Mouse (Mus musculus) heart, embryonic 13.5 days (tissue): ENCODE measurements around the gene Itsn2. TPM values are rescaled to one million over a fixed set of nuclear protein-coding genes. Genes with fewer than 3 reads are reported as not detected.
A peak's percentile ranks its signal among the peaks of the same experiment; 100 is the strongest.

ENCODE experiments used
- ATAC-seq: fragments of 200-750 bp; cut with Nextera tagmentation; 2 replicates; pipeline ENCODE4 v1.8.0; 2017; ENCODE audit warnings: moderate TSS enrichment; ENCODE audit not compliant: insufficient number of reproducible peaks, low FRiP score, low TSS enrichment; ENCODE audit errors: extremely low read depth
- H3K27ac ChIP-seq: fragments of 300-500 bp; sonication (generic); replicated peaks from 2 replicates; pipeline ENCODE4 v1.5.1; 2015; ENCODE audit warnings: moderate library complexity, mild to moderate bottlenecking, inconsistent platforms
- H3K27me3 ChIP-seq: fragments of 300-500 bp; sonication (generic); replicated peaks from 2 replicates; pipeline ENCODE4 v1.6.1; 2015; ENCODE audit warnings: mild to moderate bottlenecking, inconsistent platforms
- H3K36me3 ChIP-seq: fragments of 300-500 bp; sonication (generic); 2 replicates; pipeline ENCODE4 v1.6.1; 2015; ENCODE audit warnings: mild to moderate bottlenecking, inconsistent platforms
- H3K4me1 ChIP-seq: fragments of 300-500 bp; sonication (generic); 2 replicates; pipeline ENCODE4 v1.6.1; 2015; ENCODE audit warnings: inconsistent platforms
- H3K4me2 ChIP-seq: fragments of 300-500 bp; sonication (generic); 2 replicates; pipeline ENCODE4 v1.6.1; 2015; ENCODE audit warnings: inconsistent platforms, mild to moderate bottlenecking, moderate library complexity
- H3K4me3 ChIP-seq: fragments of 300-500 bp; sonication (generic); 2 replicates; pipeline ENCODE4 v1.5.1; 2015; ENCODE audit warnings: moderate library complexity, mild to moderate bottlenecking, inconsistent platforms
- H3K9ac ChIP-seq: fragments of 300-500 bp; sonication (generic); 2 replicates; pipeline ENCODE4 v1.6.1; 2015; ENCODE audit warnings: inconsistent platforms, mild to moderate bottlenecking, moderate library complexity
- H3K9me3 ChIP-seq: fragments of 300-500 bp; sonication (generic); 2 replicates; pipeline ENCODE4 v1.6.1; 2016; ENCODE audit warnings: inconsistent platforms
- WGBS: fragments of 180-500 bp; shearing (Covaris S2); methylation state at CpG from one replicate; pipeline ENCODE4 v1.1.7; 2015; ENCODE audit warnings: mixed read lengths; 5-methylcytosine and 5-hydroxymethylcytosine counted together
- polyA plus RNA-seq: library from polyadenylated mRNA; unstranded; fragments of >200 nt; fragmentation: Nextera tagmentation; extraction: Ambion mirVana; gene quantifications from 2 replicates; pipeline ENCODE4 v1.2.1, GENCODE M21; 2015

Itsn2 gene
- polyA plus RNA-seq, 1 experiment from 2014 or later, result 27.9 TPM

- Histone ChIP-seq H3K4me1 (peaks cover 26% of the 10 kb centered on the region), H3K27me3 (no peaks in the 10 kb centered on the region), H3K4me3 (no peak overlapping the region), H3K27ac (no peak overlapping the region), H3K9ac (no peak overlapping the region), H3K4me2 (no peak overlapping the region), H3K36me3 (no peaks in the 10 kb centered on the region), H3K9me3 (no peaks in the 10 kb centered on the region)
- no peak for ATAC-seq
- 77% methylated on average over 4 of the region's 4 CpGs for WGBS
Observed at GRCm38 (mm10) chr12:4599713-4600112, 7.3 kb downstream of the Itsn2 start.

GRCm38 (mm10) chr12:4606625-4607024 lies 14.2 kb downstream of the Itsn2 start:
- H3K4me1 ChIP-seq, result peaks cover 25% of the 10 kb centered on the region
- no peak overlapping the region for H3K4me2 ChIP-seq
- ATAC-seq, result no peak
- no peak overlapping the region for H3K4me3 ChIP-seq
- WGBS, result 25% methylated on average over 3 of the region's 3 CpGs
- no peaks in the 10 kb centered on the region for H3K27me3 ChIP-seq
- no peaks in the 10 kb centered on the region for H3K36me3 ChIP-seq
- H3K9me3 ChIP-seq, result no peaks in the 10 kb centered on the region
- H3K27ac ChIP-seq, result peak overlapping the region; percentile 56
- H3K9ac ChIP-seq, result no peak overlapping the region

GRCm38 (mm10) chr12:4614722-4615121 lies 22.3 kb downstream of the Itsn2 start:
- no peak for ATAC-seq
- Histone ChIP-seq H3K27ac (no peak overlapping the region), H3K36me3 (peaks cover 6% of the 10 kb centered on the region), H3K4me2 (no peak overlapping the region), H3K4me3 (no peak overlapping the region), H3K9me3 (no peaks in the 10 kb centered on the region), H3K9ac (no peak overlapping the region), H3K4me1 (peaks cover 5% of the 10 kb centered on the region; the same call in 1 of the 2 replicates), H3K27me3 (no peaks in the 10 kb centered on the region)
- 58% methylated on average over 2 of the region's 2 CpGs for WGBS

GRCm38 (mm10) chr12:4624201-4624600 lies 31.8 kb downstream of the Itsn2 start:
- H3K9me3 ChIP-seq, result no peaks in the 10 kb centered on the region
- H3K9ac ChIP-seq, result no peak overlapping the region
- no peak overlapping the region for H3K4me3 ChIP-seq
- no peaks in the 10 kb centered on the region for H3K27me3 ChIP-seq
- no peak overlapping the region for H3K4me2 ChIP-seq
- ATAC-seq, result no peak
- H3K27ac ChIP-seq, result no peak overlapping the region
- H3K4me1 ChIP-seq, result peaks cover 9% of the 10 kb centered on the region
- WGBS, result 56% methylated on average over 1 of the region's 1 CpGs
- peaks cover 27% of the 10 kb centered on the region for H3K36me3 ChIP-seq

GRCm38 (mm10) chr12:4632957-4633356 lies 40.5 kb downstream of the Itsn2 start:
- Histone ChIP-seq H3K27me3 (no peaks in the 10 kb centered on the region), H3K4me3 (no peak overlapping the region), H3K4me1 (no peaks in the 10 kb centered on the region), H3K4me2 (no peak overlapping the region), H3K9me3 (no peaks in the 10 kb centered on the region), H3K36me3 (peaks cover 85% of the 10 kb centered on the region), H3K27ac (no peak overlapping the region), H3K9ac (no peak overlapping the region)
- no peak for ATAC-seq
- WGBS, result 79% methylated on average over 8 of the region's 8 CpGs

GRCm38 (mm10) chr12:4638438-4638837 lies 46.0 kb downstream of the Itsn2 start:
- Histone ChIP-seq H3K9ac (no peak overlapping the region), H3K27ac (no peak overlapping the region), H3K36me3 (peaks cover 80% of the 10 kb centered on the region), H3K4me3 (no peak overlapping the region), H3K9me3 (no peaks in the 10 kb centered on the region), H3K27me3 (no peaks in the 10 kb centered on the region), H3K4me1 (no peaks in the 10 kb centered on the region), H3K4me2 (no peak overlapping the region)
- 82% methylated on average over 1 of the region's 1 CpGs for WGBS
- ATAC-seq, result no peak

GRCm38 (mm10) chr12:4640737-4641136 lies 48.3 kb downstream of the Itsn2 start:
- Histone ChIP-seq H3K27ac (no peak overlapping the region), H3K4me1 (no peaks in the 10 kb centered on the region), H3K4me2 (no peak overlapping the region), H3K9ac (no peak overlapping the region), H3K36me3 (peaks cover 75% of the 10 kb centered on the region), H3K4me3 (no peak overlapping the region), H3K27me3 (no peaks in the 10 kb centered on the region), H3K9me3 (no peaks in the 10 kb centered on the region)
- ATAC-seq, result no peak
- 72% methylated on average over 1 of the region's 1 CpGs for WGBS

- no peaks in the 10 kb centered on the region for H3K9me3 ChIP-seq
- H3K9ac ChIP-seq, result no peak overlapping the region
- H3K27ac ChIP-seq, result no peak overlapping the region
- H3K4me3 ChIP-seq, result no peak overlapping the region
- WGBS, result 76% methylated on average over 2 of the region's 2 CpGs
- no peaks in the 10 kb centered on the region for H3K4me1 ChIP-seq
- H3K36me3 ChIP-seq, result peaks cover 81% of the 10 kb centered on the region
- no peak overlapping the region for H3K4me2 ChIP-seq
- ATAC-seq, result no peak
- no peaks in the 10 kb centered on the region for H3K27me3 ChIP-seq
Observed at GRCm38 (mm10) chr12:4656813-4657212, 64.4 kb downstream of the Itsn2 start.

- WGBS, result 48% methylated on average over 7 of the region's 7 CpGs
- Histone ChIP-seq H3K36me3 (peaks cover 79% of the 10 kb centered on the region), H3K9ac (no peak overlapping the region), H3K4me3 (no peak overlapping the region), H3K9me3 (no peaks in the 10 kb centered on the region), H3K4me2 (no peak overlapping the region), H3K27me3 (no peaks in the 10 kb centered on the region), H3K27ac (no peak overlapping the region), H3K4me1 (0 out of 2 replicates have a peak, but pooled peaks cover 3% of the 10 kb centered on the region)
- ATAC-seq, result no peak
Observed at GRCm38 (mm10) chr12:4664929-4665674, 72.7 kb downstream of the Itsn2 start.

GRCm38 (mm10) chr12:4665675-4666037 lies 73.2 kb downstream of the Itsn2 start:
- no peak overlapping the region for H3K27ac ChIP-seq
- 0 out of 2 replicates have a peak, but pooled peaks cover 3% of the 10 kb centered on the region for H3K4me1 ChIP-seq
- WGBS, result 84% methylated on average over 5 of the region's 5 CpGs
- no peaks in the 10 kb centered on the region for H3K27me3 ChIP-seq
- no peak overlapping the region for H3K9ac ChIP-seq
- peaks cover 78% of the 10 kb centered on the region for H3K36me3 ChIP-seq
- no peak overlapping the region for H3K4me2 ChIP-seq
- H3K9me3 ChIP-seq, result no peaks in the 10 kb centered on the region
- no peak for ATAC-seq
- H3K4me3 ChIP-seq, result no peak overlapping the region

GRCm38 (mm10) chr12:4676336-4676735 lies 83.9 kb downstream of the Itsn2 start:
- 87% methylated on average over 1 of the region's 1 CpGs for WGBS
- no peak for ATAC-seq

GRCm38 (mm10) chr12:4679971-4680370 lies 87.5 kb downstream of the Itsn2 start:
- Histone ChIP-seq H3K9ac (peak overlapping the region; percentile 21), H3K36me3 (peaks cover 34% of the 10 kb centered on the region), H3K4me2 (peak overlapping the region; percentile 56), H3K9me3 (no peaks in the 10 kb centered on the region), H3K27ac (peak overlapping the region; percentile 67), H3K27me3 (no peaks in the 10 kb centered on the region), H3K4me3 (no peak overlapping the region), H3K4me1 (peaks cover 19% of the 10 kb centered on the region)
- whole genome bisulfite sequencing, result 14% methylated on average over 4 of the region's 4 CpGs
- peak; percentile 51; the same call in 1 of the 2 replicates for ATAC-seq

More at GRCm38 (mm10) chr12:4676336-4676735, 83.9 kb downstream of the Itsn2 start:
- Histone ChIP-seq H3K4me2 (no peak overlapping the region), H3K9ac (no peak overlapping the region), H3K9me3 (no peaks in the 10 kb centered on the region), H3K36me3 (peaks cover 63% of the 10 kb centered on the region), H3K27me3 (no peaks in the 10 kb centered on the region), H3K4me1 (peaks cover 16% of the 10 kb centered on the region), H3K4me3 (no peak overlapping the region), H3K27ac (no peak overlapping the region)
